Mouse (Mus musculus) c-Kit-negative CD71-positive TER-119-positive erythroid progenitor cells, embryonic 14.5 days (primary cell): ENCODE measurements around the gene Ndrg4.
"Not testable (repeated sequence)": the region's sequence is repeated elsewhere in the genome, so short reads cannot be mapped to it uniquely, and the experiment has no call there.

Experiments
- DNase-seq: peaks from one replicate; pipeline ENCODE4 v3.0.0-alpha.2; 2013; ENCODE audit warnings: low read depth, low spot score

Ndrg4 gene

GRCm38 (mm10) chr8:95676631-95677030 is at the start of gene Ndrg4:
Gene Ndrg4 (plus strand): TSS chr8:95676980.
- DNase-seq = no peak

GRCm38 (mm10) chr8:95632840-95633239 is 43.9 kb upstream of the Ndrg4 start:
- no peak for DNase-seq

GRCm38 (mm10) chr8:95633262-95634062 is 43.3 kb upstream of the Ndrg4 start, which contains the start of gene Gins3:
Gene Gins3 (plus strand): TSS chr8:95633453.
- peak; percentile 80 for DNase-seq

- peak; percentile 8 for DNase-seq
Observed at GRCm38 (mm10) chr8:95634063-95634340, 42.8 kb upstream of the Ndrg4 start.

GRCm38 (mm10) chr8:95644942-95645341 is 31.8 kb upstream of the Ndrg4 start:
- no peak for DNase-seq

- no peak for DNase-seq
Observed at GRCm38 (mm10) chr8:95648251-95648650, 28.5 kb upstream of the Ndrg4 start.

GRCm38 (mm10) chr8:95653351-95653750 is 23.4 kb upstream of the Ndrg4 start:
- no peak for DNase-seq

- no peak for DNase-seq
Observed at GRCm38 (mm10) chr8:95655831-95656230, 20.9 kb upstream of the Ndrg4 start.

GRCm38 (mm10) chr8:95656316-95657002 is 20.3 kb upstream of the Ndrg4 start:
- no peak for DNase-seq

- no peak for DNase-seq
Observed at GRCm38 (mm10) chr8:95657523-95657922, 19.3 kb upstream of the Ndrg4 start.

GRCm38 (mm10) chr8:95660334-95660882 is 16.4 kb upstream of the Ndrg4 start:
- no peak for DNase-seq

- no peak for DNase-seq
Observed at GRCm38 (mm10) chr8:95661085-95661484, 15.7 kb upstream of the Ndrg4 start.

- no peak for DNase-seq
Observed at GRCm38 (mm10) chr8:95661575-95661974, 15.2 kb upstream of the Ndrg4 start.

- DNase-seq = no peak
Observed at GRCm38 (mm10) chr8:95662885-95663598, 13.7 kb upstream of the Ndrg4 start.

- DNase-seq = no peak
Observed at GRCm38 (mm10) chr8:95663599-95663949, 13.2 kb upstream of the Ndrg4 start.

GRCm38 (mm10) chr8:95665813-95666452 is 10.8 kb upstream of the Ndrg4 start:
- not testable (repeated sequence) for DNase-seq

- DNase-seq = no peak
Observed at GRCm38 (mm10) chr8:95668163-95668958, 8.4 kb upstream of the Ndrg4 start.

GRCm38 (mm10) chr8:95669967-95670366 is 6.8 kb upstream of the Ndrg4 start:
- no peak for DNase-seq

GRCm38 (mm10) chr8:95671861-95672260 is 4.9 kb upstream of the Ndrg4 start:
- no peak for DNase-seq

GRCm38 (mm10) chr8:95672811-95673210 is 4.0 kb upstream of the Ndrg4 start:
- DNase-seq = no peak

GRCm38 (mm10) chr8:95677591-95678023 is 827 bp downstream of the Ndrg4 start:
- no peak for DNase-seq
